Mouse (Mus musculus): ENCODE measurements around the gene Ppm1h.
A peak's percentile ranks its signal among the peaks of the same experiment; 100 is the strongest.

The Ppm1h gene

DNA sequence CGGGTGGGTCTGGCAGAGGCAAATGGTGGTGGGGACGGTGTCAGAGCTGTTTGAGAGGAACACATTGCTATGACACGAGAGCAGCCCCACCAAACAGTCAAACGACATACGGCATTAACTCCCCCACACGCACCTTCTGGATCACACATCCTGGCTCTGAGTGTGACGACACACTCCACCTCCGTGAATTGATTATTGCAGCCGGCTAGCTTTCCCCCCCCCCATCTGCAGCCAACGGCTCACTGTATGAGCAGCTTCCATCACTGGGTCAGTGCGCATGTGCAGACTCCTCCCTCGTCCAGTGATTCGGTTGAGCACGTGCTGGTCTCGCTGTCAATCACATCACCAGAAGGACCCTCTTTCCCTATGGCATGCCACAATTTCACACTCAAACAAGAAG, 178.6 kb downstream of the Ppm1h start:
- no peak for DNase-seq (ENCODE audit: low spot score in 2 of 2)

DNA sequence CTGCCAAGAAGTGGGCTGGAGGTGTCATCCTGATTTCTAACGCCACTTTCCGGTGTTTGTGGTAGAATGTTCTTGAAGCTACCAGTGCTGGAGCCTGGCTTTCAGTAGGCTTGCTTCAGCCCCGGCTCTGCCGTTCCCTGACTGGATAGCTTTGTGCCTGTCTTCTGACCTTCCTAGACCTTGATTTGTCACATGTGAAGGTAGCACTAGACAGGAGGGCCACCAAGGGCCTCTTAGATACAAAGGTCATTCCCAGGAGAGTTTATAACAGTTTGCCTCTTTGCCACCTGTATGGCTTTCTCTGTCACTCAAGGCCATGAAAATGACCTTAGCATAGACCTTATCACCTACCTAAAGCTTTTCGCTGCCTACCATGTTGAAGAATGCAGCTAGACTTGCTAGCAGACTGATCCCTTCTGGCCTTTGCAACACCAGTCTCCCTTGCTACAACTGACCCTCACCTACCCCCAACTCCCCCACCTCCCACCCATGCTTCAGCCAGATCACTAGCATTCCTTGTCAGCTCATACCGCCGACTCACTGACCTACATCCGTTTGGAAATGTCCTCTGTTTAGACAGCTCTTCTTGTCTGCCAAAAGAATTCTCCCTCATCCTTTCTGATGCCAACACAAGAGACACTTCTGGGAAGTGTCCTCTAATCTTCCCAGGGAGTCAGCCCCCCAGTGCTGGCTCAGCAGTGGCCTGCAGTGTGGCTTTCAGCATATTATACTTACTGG, 180.5 kb downstream of the Ppm1h start:
- no peak for DNase-seq (ENCODE audit: low spot score in 2 of 2)

DNA sequence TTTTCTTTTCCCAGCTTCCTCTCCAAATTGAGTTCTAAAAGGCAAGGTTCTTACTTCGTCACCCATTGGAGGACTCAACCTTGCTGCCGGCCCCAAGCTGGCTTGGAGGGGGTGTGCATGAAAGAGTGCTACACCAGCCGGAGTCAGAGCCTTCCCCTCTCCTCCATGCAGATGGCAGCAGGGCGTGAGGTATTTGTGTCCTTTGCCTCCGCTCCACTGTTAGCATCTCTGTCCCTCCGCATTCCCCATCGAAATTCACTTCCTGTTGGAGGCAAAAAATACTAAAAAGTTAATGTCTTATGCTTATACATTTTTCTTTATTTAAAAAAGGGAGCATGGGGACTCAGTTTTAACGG, 181.1 kb downstream of the Ppm1h start:
- DNase-seq (ENCODE audit: low spot score in 2 of 2), result no peak

DNA sequence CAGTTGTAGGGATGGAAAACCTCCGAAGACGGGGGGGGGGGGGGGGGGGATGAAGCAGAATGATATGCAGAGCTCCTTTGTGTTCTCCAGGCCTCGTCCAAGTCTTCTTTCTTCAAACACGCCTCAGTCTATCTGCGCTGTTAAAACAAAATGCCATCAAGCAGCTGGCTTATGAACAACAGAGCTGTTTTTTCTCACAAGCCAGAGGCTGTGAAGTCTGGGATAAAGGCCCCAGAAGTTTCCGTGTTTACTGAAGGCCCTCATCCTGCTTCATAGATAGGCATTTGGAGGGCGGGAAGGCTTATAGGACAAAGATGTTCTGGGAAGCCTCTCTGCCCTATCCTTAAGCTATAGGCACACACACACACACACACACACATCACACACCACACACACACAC, 181.5 kb downstream of the Ppm1h start:
- no peak for DNase-seq (ENCODE audit: low spot score in 2 of 2)

DNA sequence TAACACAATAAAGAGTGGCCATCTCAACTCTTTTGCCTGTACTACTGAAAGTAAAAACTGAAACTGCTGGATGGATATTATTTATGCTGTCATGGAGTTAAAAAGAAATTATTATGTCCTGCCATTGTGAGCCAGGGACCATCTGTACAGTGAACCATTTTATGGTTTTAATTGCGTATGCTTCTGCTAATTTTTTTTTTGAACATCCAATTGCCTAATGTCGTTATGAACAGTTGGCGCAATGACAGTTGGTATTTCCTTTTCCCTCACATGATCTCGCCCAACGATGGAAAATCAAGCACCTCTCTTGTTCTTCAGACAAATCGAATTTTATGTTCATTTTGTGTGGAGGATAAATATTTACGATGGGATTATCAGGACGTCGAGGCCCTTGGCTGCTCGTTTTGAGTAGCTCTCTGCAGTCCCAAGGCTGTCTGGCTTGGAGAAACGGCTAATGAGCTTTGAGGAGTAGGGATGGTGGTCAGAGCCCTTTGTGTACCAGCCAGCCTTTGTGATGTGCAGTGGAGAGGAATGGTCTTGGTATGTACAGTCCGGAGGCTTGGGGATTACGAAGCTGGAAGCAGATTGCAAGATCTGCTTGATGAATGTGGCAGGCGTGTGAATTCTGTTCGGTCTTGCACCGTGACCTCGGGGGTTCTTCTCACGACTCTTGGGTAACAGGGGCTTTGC, 183.3 kb downstream of the Ppm1h start:
- DNase-seq (ENCODE audit: low spot score in 2 of 2), result no peak

DNA sequence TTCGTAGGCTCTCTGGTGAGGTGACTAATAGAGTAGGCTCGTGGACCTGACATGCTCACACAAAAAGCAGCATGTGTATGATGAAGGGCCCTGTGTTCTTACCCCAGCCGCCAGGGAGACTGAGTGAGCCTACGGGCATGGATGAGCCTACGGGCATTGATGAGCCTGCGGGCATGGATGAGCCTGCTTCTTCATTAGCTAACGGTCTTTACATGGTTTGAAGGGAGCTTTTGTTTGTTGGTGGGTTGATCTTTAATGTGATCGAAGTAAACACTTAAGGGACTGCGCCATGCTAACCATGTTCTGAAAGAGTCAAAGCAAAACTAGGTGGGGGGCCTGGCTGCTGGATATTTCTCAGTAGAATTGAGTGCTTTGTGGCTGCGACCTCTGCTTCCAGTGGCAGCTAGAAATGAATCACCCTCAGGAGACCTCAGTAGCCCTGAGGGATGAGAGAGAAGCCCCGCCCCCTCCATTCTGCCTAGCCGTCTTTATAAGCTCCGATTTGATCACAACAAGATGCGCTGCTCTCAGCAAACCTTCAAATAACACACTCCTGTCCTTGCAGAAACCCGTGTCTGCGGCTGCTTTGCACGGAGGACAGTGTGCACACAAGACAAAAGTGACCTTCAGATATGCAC, 183.9 kb downstream of the Ppm1h start:
- no peak for DNase-seq (ENCODE audit: low spot score in 2 of 2)

DNA sequence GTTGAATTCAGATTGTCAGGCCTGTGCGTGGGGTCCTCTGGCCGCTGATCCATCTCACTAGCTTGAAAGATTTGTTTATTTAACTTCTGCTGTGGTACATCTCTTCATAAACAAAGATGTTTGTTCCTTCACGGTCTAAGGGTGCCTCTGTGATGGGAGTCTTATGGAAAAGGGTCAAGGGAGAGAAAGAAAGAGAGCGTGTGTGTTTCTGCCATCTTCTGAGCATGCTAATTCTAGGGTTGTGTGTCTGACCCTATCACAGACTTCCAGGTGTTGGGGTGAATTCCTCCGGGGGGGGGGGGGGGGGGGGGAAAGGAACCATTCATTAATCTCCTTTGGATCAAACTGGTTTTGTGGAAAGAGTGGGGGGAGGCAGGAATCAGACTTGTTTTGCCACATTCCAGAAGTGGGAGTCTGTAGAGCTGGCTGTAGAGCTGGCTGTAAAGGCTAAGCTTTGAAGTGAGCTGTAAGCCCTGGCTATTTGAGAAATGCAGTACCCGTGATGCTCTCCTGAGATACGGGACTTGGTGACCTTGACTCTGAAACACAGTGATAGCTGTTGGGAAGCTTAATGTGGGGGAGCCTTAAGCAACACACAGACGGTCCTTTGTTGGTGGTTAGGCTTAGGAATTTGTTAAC, 191.4 kb downstream of the Ppm1h start:
- DNase-seq (ENCODE audit: low spot score in 2 of 2), result no peak

DNA sequence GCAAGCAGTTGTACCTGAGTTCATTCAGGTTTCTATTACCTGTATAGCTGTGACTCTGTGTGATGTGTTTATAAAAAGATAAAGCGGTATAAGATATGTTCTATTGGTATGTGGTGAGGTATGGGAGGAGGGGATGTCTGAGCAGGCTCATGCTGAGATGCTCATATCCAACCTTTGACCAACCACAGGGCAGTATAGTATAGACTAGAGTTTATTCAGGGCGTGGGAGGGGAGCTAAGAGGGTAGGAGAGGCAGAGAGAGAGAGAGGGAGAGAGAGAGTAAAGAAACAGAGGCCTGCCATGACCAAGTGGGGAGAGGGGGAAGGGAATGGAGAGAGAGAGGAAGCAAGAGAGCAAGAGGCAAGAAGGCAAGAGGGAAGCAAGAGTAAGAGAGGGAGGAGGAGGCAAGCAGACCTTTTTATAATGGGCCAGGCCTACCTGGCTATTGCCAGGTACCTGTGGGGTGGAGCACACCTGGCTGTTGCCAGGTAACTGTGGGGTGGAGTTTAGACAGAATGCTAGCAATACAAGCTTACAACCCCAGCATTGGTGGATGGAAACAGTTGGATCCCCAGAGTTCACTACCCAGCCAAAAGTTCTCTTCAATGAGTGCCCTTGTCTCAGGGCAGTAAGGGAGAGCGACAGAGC, 192.4 kb downstream of the Ppm1h start:
- DNase-seq (ENCODE audit: low spot score in 2 of 2), result no peak

DNA sequence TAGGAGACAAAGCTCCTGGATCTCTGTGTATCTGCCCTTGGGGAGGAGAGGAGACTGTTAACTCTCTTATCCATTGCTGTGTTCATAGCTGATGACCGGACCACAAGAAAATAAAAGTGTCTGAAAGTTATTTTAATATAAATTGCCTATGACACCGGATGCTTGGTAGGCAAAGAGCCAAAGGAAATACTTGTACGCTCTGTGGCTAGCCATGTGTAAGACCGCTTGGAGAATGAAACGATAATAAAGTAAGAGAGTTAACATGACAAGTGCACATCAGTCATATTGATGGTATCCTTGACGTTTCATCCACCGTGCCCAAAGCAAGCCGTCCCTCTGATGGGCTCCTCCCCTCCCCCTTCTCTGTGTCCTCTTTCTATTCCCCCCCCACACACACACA, 194.2 kb downstream of the Ppm1h start:
- no peak for DNase-seq (ENCODE audit: low spot score in 2 of 2)

DNA sequence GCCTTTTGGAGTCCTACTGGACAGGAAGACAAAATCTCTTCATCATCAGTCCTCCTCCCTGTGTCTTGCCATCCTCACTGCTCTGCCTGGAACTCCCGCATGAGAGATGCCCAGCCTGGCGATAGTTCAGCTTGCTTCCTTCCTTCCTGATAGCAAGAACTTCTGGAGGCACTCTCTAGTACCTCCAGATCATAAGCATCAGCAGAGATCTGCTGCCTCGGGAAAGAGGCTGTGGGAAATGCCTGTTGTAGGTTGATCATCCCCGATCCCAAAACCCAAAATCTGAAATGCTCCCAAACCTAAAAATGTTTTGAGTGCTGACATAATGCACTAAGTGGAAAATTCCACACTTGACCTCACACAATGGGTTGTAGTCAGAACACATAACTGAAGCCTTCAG, 198.4 kb downstream of the Ppm1h start:
- no peak for DNase-seq (ENCODE audit: low spot score in 2 of 2)

DNA sequence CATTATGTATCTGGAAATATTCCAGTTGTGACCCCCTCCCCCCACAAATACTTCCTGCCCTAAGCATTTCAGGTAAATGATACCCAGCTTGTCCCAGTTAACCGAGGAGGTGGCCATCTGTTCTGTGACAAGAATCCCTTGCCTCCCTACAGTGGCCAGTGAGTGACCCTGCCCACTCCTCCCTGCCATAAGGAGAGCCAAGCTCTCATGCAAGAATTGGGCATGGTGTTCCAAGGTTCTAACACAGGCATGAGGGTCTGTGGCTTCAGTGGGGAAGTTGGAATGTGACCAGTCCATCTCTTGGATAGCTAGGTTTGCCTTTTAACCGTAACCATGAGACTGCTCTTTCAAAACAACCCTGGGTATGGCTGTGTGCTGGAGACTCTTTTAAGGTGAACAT, 198.9 kb downstream of the Ppm1h start:
- DNase-seq (ENCODE audit: low spot score in 2 of 2), result no peak

DNA sequence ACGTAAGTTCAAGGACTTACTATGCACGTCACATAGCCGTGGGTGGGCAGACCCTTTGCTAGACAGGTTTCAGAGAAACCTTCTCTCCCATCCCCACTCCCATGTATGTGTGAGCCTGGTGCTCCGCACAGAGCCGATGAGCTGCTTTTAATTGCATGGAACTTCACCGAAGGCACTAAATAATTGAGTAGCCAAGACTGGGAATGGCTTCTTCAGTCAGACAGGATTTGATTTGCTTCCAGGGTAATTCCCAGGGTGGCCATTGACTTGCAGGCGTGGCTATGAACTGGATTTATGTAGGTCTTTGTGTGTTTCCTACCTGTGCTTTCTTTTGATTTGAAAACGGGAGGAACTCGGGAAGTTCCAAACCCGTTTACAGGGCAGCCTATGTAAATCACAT, 202.9 kb downstream of the Ppm1h start:
- DNase-seq (ENCODE audit: low spot score in 2 of 2), result no peak

DNA sequence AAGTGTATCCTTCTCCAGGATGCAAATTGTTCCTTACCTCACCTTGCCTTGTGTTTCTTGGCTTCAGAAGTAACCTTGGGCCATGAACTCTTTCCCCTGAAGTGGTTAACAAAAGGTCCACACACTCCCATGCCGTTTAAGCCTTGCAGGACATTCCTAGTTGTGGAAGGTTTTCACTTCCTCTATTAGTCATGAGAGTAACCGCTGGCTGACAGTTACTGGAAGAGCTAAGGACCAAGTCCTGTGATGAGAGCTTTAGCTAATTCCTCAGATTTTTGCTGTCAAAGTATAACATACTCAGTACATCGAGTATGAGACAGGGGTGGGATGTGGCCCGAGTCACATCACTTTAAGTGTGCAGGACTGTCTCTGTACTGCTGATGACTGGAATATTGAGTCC, 204.1 kb downstream of the Ppm1h start:
- no peak for DNase-seq (ENCODE audit: low spot score in 2 of 2)

DNA sequence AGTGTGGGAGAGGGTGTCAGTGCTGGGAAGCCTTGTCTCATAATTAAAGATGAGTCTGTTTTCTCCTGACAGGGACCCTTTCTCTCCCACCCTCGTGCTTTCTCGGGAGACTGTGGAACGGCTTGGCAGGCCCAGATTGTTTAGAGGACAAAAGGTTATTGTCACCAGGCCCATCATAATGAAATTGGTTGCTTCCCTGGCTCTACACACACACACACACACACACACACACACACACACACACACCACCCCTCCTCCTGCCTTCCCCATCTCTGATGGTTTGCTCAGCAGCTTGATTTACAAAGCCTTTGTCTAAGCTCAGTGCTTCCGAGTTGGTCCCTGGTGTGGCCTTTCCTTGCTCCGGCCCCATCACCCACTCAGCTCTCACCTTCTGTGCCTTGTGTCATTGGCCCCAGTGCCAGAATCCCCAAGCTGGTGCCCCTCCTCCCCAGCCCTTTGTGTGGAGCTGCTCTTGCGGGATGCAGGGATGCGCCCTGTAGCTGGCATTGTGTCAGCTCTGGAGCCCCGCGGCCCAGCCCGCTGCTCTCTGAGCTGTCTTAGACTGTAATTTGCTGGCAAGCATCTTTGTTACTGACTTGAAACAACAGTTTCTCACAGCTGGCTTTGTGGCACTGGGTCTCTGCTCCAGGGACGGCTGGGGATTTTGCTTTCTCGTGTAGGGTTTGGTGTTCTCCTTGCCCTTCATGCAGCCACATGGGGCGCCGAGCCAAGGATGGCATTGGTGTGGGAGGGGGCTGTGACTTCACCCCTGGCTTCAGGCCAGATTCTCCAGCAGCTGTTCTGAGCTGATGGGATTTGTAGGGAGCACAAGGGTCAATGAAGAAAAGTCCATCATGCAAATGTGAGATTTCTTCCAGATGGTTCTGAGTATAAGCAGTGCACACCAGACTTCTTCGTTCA, 205.5 kb downstream of the Ppm1h start:
- peak; percentile 68 to 74 for DNase-seq (ENCODE audit: low spot score in 2 of 2)

DNA sequence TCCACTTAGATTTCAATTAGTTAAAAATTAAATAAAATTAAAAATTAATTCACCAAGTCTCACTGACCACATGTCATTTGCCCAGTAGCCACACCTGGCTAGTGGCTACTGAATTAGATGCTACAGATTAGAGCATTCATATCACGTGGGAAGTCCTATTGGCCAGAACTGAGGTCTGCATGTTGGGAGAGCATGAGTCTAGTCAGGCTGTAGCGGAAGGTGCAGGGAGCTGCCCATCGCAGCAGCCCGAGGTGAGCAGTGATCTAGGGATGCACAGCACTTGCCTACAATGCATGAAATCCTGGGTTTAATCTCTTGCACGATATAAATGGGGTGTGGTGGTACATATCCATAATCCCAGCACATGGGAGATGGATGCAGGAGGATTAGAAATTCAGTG, 206.7 kb downstream of the Ppm1h start:
- no peak for DNase-seq (ENCODE audit: low spot score in 2 of 2)

DNA sequence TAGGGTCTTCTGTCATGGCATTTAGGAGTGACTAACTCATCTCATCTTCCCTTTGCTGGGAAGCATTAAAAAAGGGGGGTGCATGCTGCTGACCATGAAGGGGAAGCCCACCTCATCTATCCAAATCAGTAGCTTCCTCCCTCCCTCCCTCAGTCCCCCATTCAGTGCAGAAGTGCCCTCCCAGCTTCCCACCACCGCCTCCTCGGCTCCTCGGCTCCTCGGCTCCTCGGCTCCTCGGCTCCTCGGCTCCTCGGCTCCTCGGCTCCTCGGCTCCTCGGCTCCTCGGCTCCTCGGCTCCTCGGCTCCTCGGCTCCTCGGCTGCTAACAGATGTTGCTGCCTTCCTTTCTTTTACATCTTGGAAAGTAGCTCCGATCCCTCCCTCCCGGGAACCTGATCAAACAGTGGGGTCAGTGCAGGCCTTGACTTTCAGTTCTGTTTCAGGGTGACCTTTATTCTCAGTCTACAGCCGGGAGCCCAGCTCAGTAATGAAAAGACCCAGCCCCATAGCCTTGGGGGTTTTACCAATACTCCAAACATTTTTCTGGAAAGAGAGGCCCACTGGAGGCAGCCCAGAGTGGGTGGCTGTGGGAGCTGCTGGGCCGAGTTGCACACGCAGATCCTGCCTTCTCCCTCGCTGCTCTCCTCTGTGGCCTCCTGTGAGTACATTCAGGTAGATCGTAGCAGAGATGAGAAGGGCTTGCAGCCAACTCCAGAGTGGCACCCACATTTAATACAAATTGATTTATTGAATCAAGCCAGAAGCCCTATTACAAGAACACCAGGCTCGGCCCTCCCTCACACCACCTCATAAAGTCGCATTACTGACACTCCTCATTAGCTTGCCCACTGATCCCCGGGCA, 207.7 kb downstream of the Ppm1h start:
- DNase-seq (ENCODE audit: low spot score in 2 of 2), result peak in 1 of 2 experiments; percentile 61

DNA sequence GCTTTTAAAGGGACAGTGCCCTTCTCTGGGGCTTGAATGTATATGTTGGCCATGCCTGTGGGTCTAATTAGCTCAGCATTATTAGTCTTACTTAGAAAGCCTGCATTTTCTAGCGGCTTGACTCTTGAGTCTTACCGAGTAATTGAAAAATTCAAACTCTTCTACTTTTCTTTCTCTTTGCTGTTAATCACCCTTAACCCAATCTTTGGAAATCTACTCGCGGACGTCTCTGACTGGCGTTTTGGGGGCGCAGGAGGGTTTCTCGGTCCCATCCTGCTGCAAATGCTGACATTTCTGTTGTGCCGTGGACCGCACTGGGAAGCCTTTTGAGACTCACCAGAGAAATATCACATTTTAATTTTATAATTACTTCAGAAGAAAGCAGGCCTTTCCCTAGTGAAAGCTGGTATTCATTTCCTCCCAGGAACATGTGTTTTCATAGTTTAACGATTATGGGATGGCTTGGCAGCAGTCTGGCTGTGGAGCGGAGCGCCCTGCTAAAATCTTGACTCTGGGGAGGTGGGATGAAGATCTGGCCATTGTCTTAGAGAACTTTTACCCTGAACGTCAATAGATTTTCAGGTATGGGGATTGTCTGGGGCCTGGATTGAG, 208.5 kb downstream of the Ppm1h start:
- no peak for DNase-seq (ENCODE audit: low spot score in 2 of 2)

DNA sequence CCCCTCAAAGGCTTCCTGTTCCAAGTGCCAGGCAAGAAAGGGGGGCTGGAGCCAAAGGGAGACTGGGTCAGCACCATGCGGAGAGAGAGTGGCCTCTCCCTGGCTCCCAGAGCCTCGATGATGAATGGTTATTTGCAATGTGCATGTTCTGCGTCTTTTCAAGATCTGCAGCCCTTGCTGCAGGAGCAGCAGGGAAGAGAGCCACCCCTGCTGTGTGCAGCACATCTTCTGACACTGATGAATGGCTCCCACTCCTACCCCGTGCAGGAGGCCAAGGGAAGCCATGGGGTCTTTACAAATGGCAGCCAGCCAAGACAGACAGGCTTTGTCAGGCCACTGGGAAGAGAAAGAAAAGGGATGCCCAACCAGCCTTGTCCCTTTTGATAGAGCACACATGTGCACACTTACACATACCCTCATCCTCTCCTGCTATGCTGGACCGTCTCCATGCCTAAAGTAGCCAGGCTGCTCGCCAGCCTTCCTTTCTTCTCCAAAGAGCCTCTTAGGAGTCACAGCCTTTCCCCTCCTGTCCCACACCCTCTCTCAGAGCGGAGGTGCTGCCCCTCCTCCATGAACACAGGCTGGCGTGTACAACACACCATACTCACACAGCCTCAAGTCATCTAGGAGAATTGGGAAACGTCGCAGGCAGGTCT, 209.1 kb downstream of the Ppm1h start:
- DNase-seq (ENCODE audit: low spot score in 2 of 2), result peak in 1 of 2 experiments; percentile 24

DNA sequence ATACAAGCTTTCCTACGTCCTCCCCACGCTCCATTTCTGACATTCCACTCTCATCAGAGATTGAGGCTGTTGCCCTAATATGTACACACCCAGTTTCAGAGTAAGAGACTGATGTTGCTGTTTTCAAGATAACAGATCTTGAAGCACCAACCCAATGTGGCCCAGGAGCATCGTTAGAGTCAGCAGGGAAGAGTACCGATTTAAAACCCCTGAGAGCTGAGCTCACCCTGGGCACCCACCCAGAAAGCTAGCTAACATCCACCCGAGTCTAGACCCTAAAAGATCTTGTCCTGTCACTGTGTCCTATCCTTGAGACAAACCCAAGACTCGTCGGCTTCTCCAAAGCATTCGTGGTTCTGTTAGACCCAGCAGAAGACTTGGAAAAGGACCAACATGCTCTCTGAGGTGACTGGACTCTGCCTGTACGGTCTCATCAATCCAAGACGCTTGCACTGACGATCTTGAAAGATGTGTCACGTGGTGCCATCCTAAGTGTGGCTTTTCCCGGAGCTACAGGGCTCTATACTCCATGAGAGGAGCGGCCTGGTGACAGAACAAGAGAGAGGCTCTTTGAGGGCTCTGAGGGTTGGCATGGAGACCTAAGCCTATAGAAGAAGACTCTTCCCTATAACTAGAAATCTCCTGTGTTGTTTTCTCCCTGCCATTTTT, 212.3 kb downstream of the Ppm1h start:
- DNase-seq (ENCODE audit: low spot score in 2 of 2), result no peak

All from urinary bladder, postnatal 4 days (tissue).